Mouse (Mus musculus): ENCODE measurements around the gene Cbl.

Cbl gene

DNA sequence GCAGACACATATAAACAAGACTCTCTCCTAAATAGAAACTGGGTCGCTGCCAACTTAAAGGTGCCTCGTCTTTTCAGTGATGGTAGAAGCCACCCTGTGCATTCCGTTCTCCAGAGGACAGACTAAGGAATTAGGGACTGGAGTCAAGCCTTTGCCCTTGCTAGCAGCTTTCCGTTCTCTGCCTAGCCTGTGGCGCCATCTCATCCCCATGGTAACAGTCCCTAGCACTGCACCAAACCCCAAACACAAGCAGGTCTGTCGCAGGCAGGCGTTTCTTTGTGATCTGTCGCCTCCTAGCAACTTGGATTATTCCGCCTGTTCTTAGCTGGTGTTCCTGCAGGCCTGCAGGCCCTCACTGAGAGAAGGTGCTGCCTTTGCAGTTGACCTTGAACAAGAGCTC lies 137.3 kb downstream of the Cbl start:
- DNase-seq: peak in 1 of 2 experiments; percentile 33

DNA sequence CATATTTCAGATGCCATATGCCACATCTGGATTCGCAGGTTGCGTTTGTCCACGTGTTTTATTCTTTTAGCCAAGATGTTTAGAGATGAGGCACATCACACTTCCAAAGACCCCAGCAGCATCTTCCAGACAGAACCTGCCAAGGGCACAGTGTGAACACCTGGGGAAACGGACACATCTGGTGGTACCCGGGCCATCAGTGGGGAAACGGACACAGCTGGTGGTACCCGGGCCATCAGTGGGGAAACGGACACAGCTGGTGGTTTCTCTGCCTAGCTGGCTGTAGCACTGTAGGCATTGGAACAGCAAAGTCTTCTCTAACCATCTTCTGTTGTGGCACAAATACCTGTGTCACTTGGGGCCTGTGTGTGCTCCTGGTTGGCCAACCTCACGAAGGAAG lies 138.1 kb downstream of the Cbl start:
- no peak for DNase-seq

GRCm38 (mm10) chr9:44094737-44095136 lies 139.1 kb downstream of the Cbl start:
- DNase-seq: no peak

DNA sequence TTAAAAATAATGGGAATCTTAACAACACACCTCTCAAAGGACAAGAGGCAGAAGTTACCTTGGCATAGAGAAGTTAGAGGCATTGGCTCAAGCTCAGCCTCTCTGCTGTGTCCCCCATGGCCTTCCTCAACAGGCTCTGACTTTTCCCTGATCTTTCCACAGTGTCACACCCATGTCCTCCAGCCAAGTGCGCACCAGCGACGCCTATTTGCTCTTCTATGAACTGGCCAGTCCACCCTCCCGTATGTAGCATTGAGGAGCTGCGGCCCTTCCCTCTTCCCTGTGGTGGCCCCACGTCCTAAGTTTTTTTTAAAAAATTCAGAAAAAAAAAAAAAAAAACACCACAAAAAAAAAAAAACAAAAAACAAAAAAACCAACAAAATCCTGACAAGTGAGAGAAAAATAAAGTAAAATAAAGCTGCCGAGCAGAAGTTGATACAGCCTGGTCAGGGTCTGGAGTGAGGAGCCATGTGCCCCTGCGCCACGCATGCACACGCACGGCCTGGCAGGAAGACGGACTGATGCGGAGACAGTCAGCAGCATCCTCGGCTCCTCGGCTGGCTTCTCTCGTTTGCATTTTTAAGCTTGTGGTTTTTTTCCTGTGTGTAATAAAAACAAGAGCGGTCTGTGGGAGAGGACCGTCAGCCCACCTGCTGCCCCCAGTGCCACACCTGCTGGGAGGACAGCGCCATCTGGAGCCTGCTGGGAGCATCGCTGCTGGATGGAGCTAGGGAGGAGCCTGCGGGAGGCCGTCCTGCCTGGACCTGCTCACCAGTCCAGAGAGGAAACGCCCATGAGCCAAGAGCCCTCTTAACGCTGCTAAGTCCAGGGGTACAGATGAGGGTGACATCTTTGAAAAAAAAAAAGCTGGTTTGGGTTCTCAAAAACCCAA lies 140.0 kb downstream of the Cbl start:
- DNase-seq: peak; percentile 88 to 92
